Mouse (Mus musculus) heart, postnatal 0 days (tissue): Measurements from ENCODE around the gene Farp1. TPM values are rescaled to one million over a fixed set of nuclear protein-coding genes. Genes with fewer than 3 reads are reported as not detected.

Source experiments
- ATAC-seq: fragments of 200-750 bp; cut with Nextera tagmentation; 2 replicates; pipeline ENCODE4 v1.8.0; 2017; ENCODE audit warnings: low read depth, moderate number of reproducible peaks, moderate library complexity; ENCODE audit not compliant: insufficient read depth
- DNase-seq: peaks from one replicate; pipeline ENCODE4 v3.0.0-alpha.2; 2016; ENCODE audit warnings: low spot score
- H3K27ac ChIP-seq: fragments of 300-500 bp; sonication (generic); 2 replicates; pipeline ENCODE4 v1.5.1; 2014; ENCODE audit warnings: low read depth, mild to moderate bottlenecking
- H3K27me3 ChIP-seq: fragments of 300-500 bp; sonication (generic); 2 replicates; pipeline ENCODE4 v1.6.1; 2014; ENCODE audit warnings: low read length, mixed read lengths; ENCODE audit not compliant: control insufficient read depth, insufficient read depth
- H3K36me3 ChIP-seq: fragments of 300-500 bp; sonication (generic); replicated peaks from 2 replicates; pipeline ENCODE4 v1.6.1; 2014; ENCODE audit warnings: low read length, mixed read lengths; ENCODE audit not compliant: control insufficient read depth, insufficient read depth
- H3K4me1 ChIP-seq: fragments of 300-500 bp; sonication (generic); 2 replicates; pipeline ENCODE4 v1.6.1; 2014; ENCODE audit warnings: antibody characterized with exemption; ENCODE audit not compliant: control insufficient read depth, insufficient read depth
- H3K4me2 ChIP-seq: fragments of 300-500 bp; sonication (generic); 2 replicates; pipeline ENCODE4 v1.6.1; 2014; ENCODE audit warnings: low read depth, mild to moderate bottlenecking, low read length, moderate library complexity
- H3K4me3 ChIP-seq: fragments of 300-500 bp; sonication (generic); 2 replicates; pipeline ENCODE4 v1.5.1; 2014; ENCODE audit warnings: low read depth, low read length
- H3K9ac ChIP-seq: fragments of 300-500 bp; sonication (generic); replicated peaks from 2 replicates; pipeline ENCODE4 v1.6.1; 2014; ENCODE audit warnings: low read depth, low read length, mixed read lengths
- H3K9me3 ChIP-seq: fragments of 300-500 bp; sonication (generic); replicated peaks from 2 replicates; pipeline ENCODE4 v1.6.1; 2016; ENCODE audit warnings: low read length; ENCODE audit not compliant: control insufficient read depth
- CTCF ChIP-seq: IDR thresholded peaks from 2 replicates; pipeline ENCODE4 v1.5.1; 2016; ENCODE audit warnings: antibody characterized with exemption, control low read depth, low read depth
- EP300 ChIP-seq: IDR thresholded peaks from 2 replicates; pipeline ENCODE4 v1.6.1; 2016; ENCODE audit warnings: antibody characterized with exemption, low read depth
- WGBS: fragments of 180-500 bp; shearing (Covaris S2); extraction: QIAGEN DNeasy Blood & Tissue Kit; methylation state at CpG from one replicate; pipeline ENCODE4 v1.1.7; 2014; 5-methylcytosine and 5-hydroxymethylcytosine counted together
- polyA plus RNA-seq: library from polyadenylated mRNA; unstranded; fragments of >200 nt; fragmentation: Nextera tagmentation; extraction: Ambion mirVana; gene quantifications from 2 replicates; pipeline ENCODE4 v1.2.1, GENCODE M21; 2015
- total RNA-seq: library from RNA; depleted of rRNA; stranded (reverse); fragments of >200 nt; gene quantifications from 2 replicates; pipeline ENCODE4 v1.2.3, GENCODE M21; 2014; ENCODE audit warnings: low replicate concordance; rRNA removed

Farp1 gene
- total RNA-seq (14.9 and 27.9 TPM in 2 replicates), polyA plus RNA-seq (4.8 and 5.4 TPM in 2 replicates)

- 2% methylated on average over 45 of the region's 61 CpGs for WGBS
- H3K36me3 ChIP-seq: no peaks in the 10 kb centered on the region
- peak; percentile 70 for TF ChIP-seq CTCF
- no peak for TF ChIP-seq EP300
- peaks cover 13% of the 10 kb centered on the region for H3K4me1 ChIP-seq
- peak within 1 kb of the TSS; percentile 98 for H3K4me3 ChIP-seq
- H3K27me3 ChIP-seq: no peaks in the 10 kb centered on the region
- ATAC-seq (peak; percentile 95), DNase-seq (peak; percentile 85)
- peak within 1 kb of the TSS; percentile 83 for H3K27ac ChIP-seq
- H3K9ac ChIP-seq: peak within 1 kb of the TSS; percentile 94
- no peaks in the 10 kb centered on the region for H3K9me3 ChIP-seq
- peak within 1 kb of the TSS; percentile 81 for H3K4me2 ChIP-seq
Observed at GRCm38 (mm10) chr14:121034973-121035662, at the start of gene Farp1. Farp1 (plus strand) TSS chr14:121035200.

- no peak overlapping the region for H3K4me2 ChIP-seq
- DNase-seq (no peak), ATAC-seq (no peak)
- no peaks in the 10 kb centered on the region for H3K27me3 ChIP-seq
- WGBS: 61% methylated on average over 6 of the region's 6 CpGs
- H3K4me3 ChIP-seq: no peak overlapping the region
- no peaks in the 10 kb centered on the region for H3K4me1 ChIP-seq
- H3K9ac ChIP-seq: no peak overlapping the region
- no peaks in the 10 kb centered on the region for H3K9me3 ChIP-seq
- H3K36me3 ChIP-seq: no peaks in the 10 kb centered on the region
- no peak overlapping the region for H3K27ac ChIP-seq
- no peak for TF ChIP-seq EP300
- no peak for TF ChIP-seq CTCF
Observed at GRCm38 (mm10) chr14:120989126-120989525, 45.9 kb upstream of the Farp1 start.

DNA sequence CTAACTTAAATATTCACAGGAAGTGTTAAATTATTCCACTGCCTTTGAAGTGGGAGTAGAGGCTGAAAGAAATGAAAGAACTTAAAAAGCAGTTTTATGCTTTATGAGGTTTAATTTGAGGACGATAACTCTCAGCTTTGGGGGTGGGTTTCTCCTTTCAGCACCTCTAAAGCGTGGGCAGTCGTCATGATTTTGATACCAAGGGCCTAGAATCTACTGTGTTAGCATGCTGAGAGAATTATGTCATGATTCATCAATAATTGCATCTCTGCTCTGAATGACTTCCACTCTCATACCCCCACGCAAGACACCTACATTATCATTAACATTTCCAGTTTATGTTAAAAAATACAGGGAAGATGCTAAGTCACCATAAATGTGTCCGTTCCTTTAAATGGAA is 37.3 kb upstream of the Farp1 start:
- Histone ChIP-seq H3K4me1 (no peaks in the 10 kb centered on the region), H3K9me3 (no peaks in the 10 kb centered on the region), H3K27ac (no peak overlapping the region), H3K4me3 (no peak overlapping the region), H3K27me3 (no peaks in the 10 kb centered on the region), H3K36me3 (no peaks in the 10 kb centered on the region), H3K9ac (no peak overlapping the region), H3K4me2 (no peak overlapping the region)
- no peak for DNase-seq
- 82% methylated on average over 5 of the region's 5 CpGs for WGBS
- TF ChIP-seq EP300 (no peak), CTCF (no peak)
- ATAC-seq: no peak

GRCm38 (mm10) chr14:121000561-121001340 is 34.2 kb upstream of the Farp1 start:
- DNase-seq: no peak
- H3K4me1 ChIP-seq: no peaks in the 10 kb centered on the region
- ATAC-seq: no peak
- no peaks in the 10 kb centered on the region for H3K36me3 ChIP-seq
- WGBS: 54% methylated on average over 12 of the region's 12 CpGs
- no peaks in the 10 kb centered on the region for H3K27me3 ChIP-seq
- TF ChIP-seq CTCF (no peak), EP300 (no peak)
- H3K27ac ChIP-seq: no peak overlapping the region
- no peak overlapping the region for H3K4me2 ChIP-seq
- H3K9ac ChIP-seq: no peak overlapping the region
- no peaks in the 10 kb centered on the region for H3K9me3 ChIP-seq
- no peak overlapping the region for H3K4me3 ChIP-seq

GRCm38 (mm10) chr14:121005621-121006020 is 29.4 kb upstream of the Farp1 start:
- no peak overlapping the region for H3K4me3 ChIP-seq
- 0 out of 2 replicates have a peak, but pooled peaks have one; percentile 6 for TF ChIP-seq CTCF
- TF ChIP-seq EP300: no peak
- H3K4me2 ChIP-seq: no peak overlapping the region
- no peaks in the 10 kb centered on the region for H3K36me3 ChIP-seq
- H3K4me1 ChIP-seq: no peaks in the 10 kb centered on the region
- WGBS: 68% methylated on average over 6 of the region's 6 CpGs
- peak overlapping the region; percentile 32 for H3K27ac ChIP-seq
- H3K9me3 ChIP-seq: no peaks in the 10 kb centered on the region
- no peak for DNase-seq
- peak; percentile 39; the same call in 1 of the 2 replicates for ATAC-seq
- H3K9ac ChIP-seq: no peak overlapping the region
- no peaks in the 10 kb centered on the region for H3K27me3 ChIP-seq
